Mouse (Mus musculus) kidney, adult 2 months (tissue): Measurements from ENCODE around the gene Arfip2. TPM values are rescaled to one million over a fixed set of nuclear protein-coding genes. Genes with fewer than 3 reads are reported as not detected.
A peak's percentile ranks its signal among the peaks of the same experiment; 100 is the strongest.

Source experiments
- DNase-seq: peaks from one replicate; pipeline ENCODE4 v3.0.0; 2021
- H3K27ac ChIP-seq: fragments of 200-500 bp; 2 replicates; pipeline ENCODE4 v1.5.1; 2012; ENCODE audit warnings: low read depth, low read length, control low read depth, inconsistent platforms; ENCODE audit not compliant: insufficient read depth
- H3K27me3 ChIP-seq: fragments of 200-500 bp; replicated peaks from 2 replicates; pipeline ENCODE4 v1.6.1; 2012; ENCODE audit warnings: mild to moderate bottlenecking, moderate library complexity, low read length, inconsistent platforms; ENCODE audit not compliant: control insufficient read depth, insufficient read depth
- H3K36me3 ChIP-seq: fragments of 200-500 bp; 2 replicates; pipeline ENCODE4 v1.6.1; 2012; ENCODE audit warnings: mild to moderate bottlenecking, moderate library complexity, low read length, inconsistent platforms; ENCODE audit not compliant: control insufficient read depth, insufficient read depth
- H3K4me1 ChIP-seq: fragments of 200-500 bp; 2 replicates; pipeline ENCODE4 v1.6.1; 2011; ENCODE audit warnings: low read length; ENCODE audit not compliant: control insufficient read depth, insufficient read depth
- H3K4me3 ChIP-seq: fragments of 200-500 bp; 2 replicates; pipeline ENCODE4 v1.5.1; 2011; ENCODE audit warnings: mild to moderate bottlenecking, low read depth, low read length, control low read depth; ENCODE audit not compliant: insufficient read depth
- CTCF ChIP-seq: fragments of 200-500 bp; conservative IDR thresholded peaks from 2 replicates; pipeline ENCODE4 v1.5.1; 2011; ENCODE audit warnings: low read depth, mild to moderate bottlenecking, control low read depth, low read length, moderate library complexity, mixed read lengths; ENCODE audit not compliant: insufficient read depth, insufficient read length
- POLR2A ChIP-seq: fragments of 200-500 bp; IDR thresholded peaks from one replicate; pipeline ENCODE4 v1.6.1; 2011; ENCODE audit warnings: low read depth, low read length, control low read depth
- WGBS: fragments of 180-500 bp; shearing (Covaris S2); methylation state at CpG from one replicate; pipeline ENCODE4 v1.1.7; 2018; 5-methylcytosine and 5-hydroxymethylcytosine counted together
- polyA plus RNA-seq: library from polyadenylated mRNA; depleted of rRNA; stranded (reverse); fragments of >200 nt; gene quantifications from 2 replicates; pipeline ENCODE4 v1.2.3, GENCODE M21; 2012; rRNA removed

Gene Arfip2
- polyA plus RNA-seq, 1 experiment = 65.6 TPM

DNA sequence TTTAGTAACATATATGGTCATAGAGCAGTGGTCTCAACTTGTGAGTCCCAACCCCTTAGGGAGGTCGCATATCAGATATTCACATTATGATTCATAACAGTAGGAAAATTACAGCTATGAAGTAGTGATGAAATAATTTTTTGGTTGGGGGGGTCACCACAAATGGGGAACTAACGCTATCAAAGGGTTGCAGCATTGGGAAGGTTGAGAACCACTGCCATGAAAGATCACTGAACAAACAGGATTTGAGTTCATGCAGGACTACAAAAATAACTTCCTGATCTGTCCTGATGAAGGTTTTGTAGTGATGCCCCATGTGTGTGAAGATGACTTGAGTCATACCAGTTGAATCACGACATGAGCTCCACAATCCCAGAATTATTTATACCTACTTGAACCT lies 31.7 kb downstream of the Arfip2 start:
- no peak for TF ChIP-seq CTCF
- no peak for TF ChIP-seq POLR2A
- WGBS = 85% methylated on average over 3 of the region's 3 CpGs
- Histone ChIP-seq H3K27me3 (no peaks in the 10 kb centered on the region), H3K27ac (no peak overlapping the region), H3K4me3 (no peak overlapping the region), H3K4me1 (no peaks in the 10 kb centered on the region), H3K36me3 (no peaks in the 10 kb centered on the region; the same call in none of the 2 replicates)
- DNase-seq = no peak

DNA sequence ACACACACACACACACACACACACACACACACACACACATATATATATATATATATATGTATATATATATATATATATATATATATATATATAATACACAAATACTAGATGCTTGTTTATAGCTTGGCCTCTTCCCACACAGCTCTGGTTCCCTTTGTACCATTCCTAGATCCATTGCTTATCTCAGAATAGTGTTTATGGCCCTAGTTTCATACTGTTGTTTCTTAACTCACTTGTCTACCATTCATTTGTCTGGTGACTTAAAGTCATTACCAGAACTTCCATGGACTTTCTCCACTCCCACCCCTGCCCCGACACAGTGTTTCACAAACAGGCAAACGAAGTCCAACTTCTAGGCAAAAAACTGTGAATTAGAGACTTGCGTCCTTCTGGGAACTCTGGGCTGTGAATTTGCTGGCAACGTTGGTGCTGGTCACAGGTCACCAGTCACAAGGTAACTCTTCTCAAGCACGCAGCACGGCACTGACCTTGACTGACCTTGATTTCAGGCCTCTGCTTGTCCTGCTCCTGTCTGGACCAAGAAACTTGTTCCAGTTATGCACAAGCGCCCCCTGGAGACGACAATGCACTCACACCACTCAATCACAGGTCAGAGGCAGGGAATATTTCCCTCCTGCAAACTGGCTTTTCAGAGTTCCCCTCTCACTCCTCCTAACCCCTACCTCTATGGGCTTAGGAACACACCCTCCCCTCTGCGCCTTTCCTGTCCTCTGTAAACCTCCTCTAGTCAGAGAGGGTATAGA lies 37.2 kb downstream of the Arfip2 start:
- 15% methylated on average over 9 of the region's 9 CpGs for WGBS
- DNase-seq = peak; percentile 96
- no peaks in the 10 kb centered on the region; the same call in 1 of the 2 replicates for H3K4me1 ChIP-seq
- no peak overlapping the region for H3K4me3 ChIP-seq
- H3K27me3 ChIP-seq = no peaks in the 10 kb centered on the region
- H3K27ac ChIP-seq = peak overlapping the region; percentile 13; the same call in 1 of the 2 replicates
- H3K36me3 ChIP-seq = no peaks in the 10 kb centered on the region
- TF ChIP-seq CTCF (peak; percentile 96), POLR2A (no peak)

DNA sequence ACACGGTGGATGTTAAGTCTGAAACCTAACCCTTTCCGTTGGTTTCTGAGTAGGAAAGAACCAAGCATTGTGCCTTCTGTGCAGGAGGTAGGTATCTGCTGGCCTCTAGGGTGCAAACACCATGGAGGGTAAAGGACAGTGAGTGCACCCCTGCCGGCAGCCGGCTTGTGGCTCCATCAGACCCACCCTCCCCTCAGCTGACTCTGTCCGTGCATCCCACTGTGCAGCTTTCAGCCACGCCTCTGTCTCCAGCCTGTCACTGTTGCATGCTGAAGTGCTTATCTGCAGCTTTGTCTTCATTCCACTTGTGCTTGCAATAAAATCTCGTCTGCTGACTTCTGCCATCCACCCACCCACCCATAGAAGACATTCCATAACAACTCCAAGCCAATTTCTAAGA lies 50.1 kb downstream of the Arfip2 start:
- no peak for DNase-seq
- WGBS = 58% methylated on average over 7 of the region's 7 CpGs
- Histone ChIP-seq H3K27ac (no peak overlapping the region), H3K4me1 (no peaks in the 10 kb centered on the region), H3K27me3 (no peaks in the 10 kb centered on the region), H3K4me3 (no peak overlapping the region), H3K36me3 (no peaks in the 10 kb centered on the region)
- no peak for TF ChIP-seq CTCF

DNA sequence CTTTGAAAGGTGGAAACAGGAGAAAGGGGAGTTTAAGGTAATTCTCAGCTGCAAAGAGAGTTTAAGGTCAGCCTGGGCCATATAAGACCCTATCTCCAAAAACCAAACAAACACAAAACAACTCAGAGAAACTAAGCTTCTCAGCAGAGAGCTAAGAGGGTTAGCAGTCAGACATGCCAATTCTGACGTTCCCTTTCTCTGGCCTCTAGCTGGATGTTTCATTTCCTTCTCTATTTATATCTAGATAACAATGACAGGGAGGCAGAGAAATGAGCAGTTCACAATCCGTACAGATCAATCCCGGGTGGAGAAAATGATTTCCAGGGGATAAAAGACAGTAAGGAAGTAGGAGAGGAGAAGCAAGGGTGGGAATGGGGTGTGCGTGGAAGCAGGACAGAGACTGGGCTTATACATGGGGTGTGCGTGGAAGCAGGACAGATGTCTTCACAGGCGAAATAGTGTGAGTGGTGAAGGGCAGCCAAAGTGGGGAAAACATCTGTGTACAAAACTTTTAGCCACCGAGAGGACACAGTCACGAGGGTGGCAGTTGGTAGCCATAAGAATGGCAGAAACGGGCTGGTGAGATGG lies 51.8 kb downstream of the Arfip2 start:
- DNase-seq = no peak
- WGBS = 68% methylated on average over 9 of the region's 9 CpGs
- TF ChIP-seq CTCF (no peak), POLR2A (no peak)

More for the DNA sequence above, 51.8 kb downstream of the Arfip2 start:
- no peaks in the 10 kb centered on the region for H3K36me3 ChIP-seq
- H3K27ac ChIP-seq = no peak overlapping the region
- no peak overlapping the region for H3K4me3 ChIP-seq
- no peaks in the 10 kb centered on the region for H3K27me3 ChIP-seq
- H3K4me1 ChIP-seq = no peaks in the 10 kb centered on the region

Other genes starting within 250 kb of the Arfip2 start
- gene Fam160a2, start 240.4 kb downstream of the Arfip2 start, polyA plus RNA-seq = 39.6 and 50.2 TPM in 2 replicates
- 0.16 and 0.18 TPM in 2 replicates for gene Cnga4, start 235.8 kb downstream of the Arfip2 start, polyA plus RNA-seq
- 0.14 and 0.22 TPM in 2 replicates for gene Cckbr, start 214.7 kb downstream of the Arfip2 start, polyA plus RNA-seq
- gene Cavin3, start 158.1 kb downstream of the Arfip2 start, polyA plus RNA-seq = 21.4 and 27.9 TPM in 2 replicates
- gene Smpd1, start 86.1 kb downstream of the Arfip2 start, polyA plus RNA-seq = 109 and 144 TPM in 2 replicates
- gene Apbb1, start 58.8 kb downstream of the Arfip2 start, polyA plus RNA-seq = 35.4 and 46.2 TPM in 2 replicates
- 0.34 and 0.61 TPM in 2 replicates for gene Hpx, start 40.3 kb downstream of the Arfip2 start, polyA plus RNA-seq
- gene Trim3, start 6.8 kb downstream of the Arfip2 start, polyA plus RNA-seq = 43.9 and 62.0 TPM in 2 replicates
- 108 and 115 TPM in 2 replicates for gene Timm10b, start 360 bp downstream of the Arfip2 start, polyA plus RNA-seq
- gene Gm45799, start 136 bp upstream of the Arfip2 start, polyA plus RNA-seq = 216 and 222 TPM in 2 replicates
- 2.3 and 2.8 TPM in 2 replicates for gene Dnhd1, start 10.4 kb upstream of the Arfip2 start, polyA plus RNA-seq
- 128 and 137 TPM in 2 replicates for gene Ilk, start 96.2 kb upstream of the Arfip2 start, polyA plus RNA-seq
- gene Rrp8, start 97.0 kb upstream of the Arfip2 start, polyA plus RNA-seq = 7.5 TPM in 2 replicates
- gene Taf10, start 103.9 kb upstream of the Arfip2 start, polyA plus RNA-seq = 423 and 437 TPM in 2 replicates
- gene Tpp1, start 111.8 kb upstream of the Arfip2 start, polyA plus RNA-seq = 251 and 309 TPM in 2 replicates
- 5.9 and 7.1 TPM in 2 replicates for gene Dchs1, start 147.2 kb upstream of the Arfip2 start, polyA plus RNA-seq
- 271 and 278 TPM in 2 replicates for gene Mrpl17, start 170.7 kb upstream of the Arfip2 start, polyA plus RNA-seq